Mouse (Mus musculus) cerebellum, adult 9-11 months (tissue): ENCODE measurements around the gene Rnf5.

Experiments
- DNase-seq: peaks from one replicate; pipeline ENCODE4 v3.0.0; 2022

Rnf5 gene

GRCm38 (mm10) chr17:34603375-34604060, at the start of gene Rnf5:
Rnf5 (minus strand) TSS chr17:34603690.
- peak; percentile 100 for DNase-seq

GRCm38 (mm10) chr17:34652985-34653384, 49.5 kb upstream of the Rnf5 start:
- peak; percentile 20 for DNase-seq

GRCm38 (mm10) chr17:34652546-34652945, 49.1 kb upstream of the Rnf5 start:
- DNase-seq = peak; percentile 30

GRCm38 (mm10) chr17:34651507-34652221, 48.2 kb upstream of the Rnf5 start:
- peak; percentile 46 for DNase-seq

- DNase-seq = peak; percentile 45
These were observed 47.3 kb upstream of the Rnf5 start for GRCm38 (mm10) chr17:34650781-34651180.

- DNase-seq = peak; percentile 55
These were observed 45.8 kb upstream of the Rnf5 start for GRCm38 (mm10) chr17:34649106-34649864.

GRCm38 (mm10) chr17:34648141-34648890, 44.8 kb upstream of the Rnf5 start:
- DNase-seq = peak; percentile 63

GRCm38 (mm10) chr17:34646906-34647787, 43.7 kb upstream of the Rnf5 start, which contains the start of gene Atf6b:
Atf6b (plus strand) TSS chr17:34647146.
- DNase-seq = peak; percentile 98

- DNase-seq = peak; percentile 78
These were observed 42.5 kb upstream of the Rnf5 start for GRCm38 (mm10) chr17:34645831-34646511.

- peak; percentile 64 for DNase-seq
These were observed 41.9 kb upstream of the Rnf5 start for GRCm38 (mm10) chr17:34645256-34645829.

- peak; percentile 98 for DNase-seq
These were observed 41.1 kb upstream of the Rnf5 start, which contains the start of gene Fkbpl for GRCm38 (mm10) chr17:34644608-34645007. Fkbpl (plus strand) TSS chr17:34644764.

- DNase-seq = peak; percentile 84
These were observed 40.5 kb upstream of the Rnf5 start for GRCm38 (mm10) chr17:34643944-34644343.

GRCm38 (mm10) chr17:34643379-34643778, 39.9 kb upstream of the Rnf5 start:
- DNase-seq = peak; percentile 46

- peak; percentile 46 for DNase-seq
These were observed 38.5 kb upstream of the Rnf5 start for GRCm38 (mm10) chr17:34641945-34642344.

GRCm38 (mm10) chr17:34640778-34641601, 37.5 kb upstream of the Rnf5 start:
- peak; percentile 95 for DNase-seq

- peak; percentile 66 for DNase-seq
These were observed 36.2 kb upstream of the Rnf5 start for GRCm38 (mm10) chr17:34639461-34640255.

- DNase-seq = peak; percentile 52
These were observed 34.0 kb upstream of the Rnf5 start for GRCm38 (mm10) chr17:34637459-34637858.

GRCm38 (mm10) chr17:34635671-34636070, 32.2 kb upstream of the Rnf5 start:
- DNase-seq = no peak

- peak; percentile 93 for DNase-seq
These were observed 28.8 kb upstream of the Rnf5 start for GRCm38 (mm10) chr17:34632261-34632691.
